Mouse (Mus musculus): Measurements from ENCODE around the gene Sod3. TPM values are rescaled to one million over a fixed set of nuclear protein-coding genes. Genes with fewer than 3 reads are reported as not detected.

Gene Sod3
- polyA plus RNA-seq, 1 experiment from 2014 or later = 1.4 TPM

DNA sequence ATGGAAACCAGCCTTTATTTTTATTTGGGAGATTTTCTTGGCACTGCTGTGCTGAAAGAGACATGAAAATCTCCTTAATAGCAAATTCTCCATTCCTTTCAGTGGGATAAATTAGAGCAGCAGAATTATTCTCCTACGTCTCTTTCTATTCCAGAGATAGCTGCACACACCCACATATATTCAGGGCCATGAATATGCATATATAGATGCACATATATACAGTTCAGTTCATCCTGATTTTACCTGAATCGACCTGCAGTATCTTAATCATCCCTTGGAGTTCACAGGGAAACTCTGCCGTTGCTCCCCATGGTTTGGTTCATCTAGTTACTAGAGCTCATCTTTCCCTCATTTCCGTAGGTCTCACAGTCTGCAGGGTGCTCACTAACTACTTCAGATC, 30.2 kb downstream of the Sod3 start:
- no peaks in the 10 kb centered on the region for H3K27me3 ChIP-seq (replicated peaks; ENCODE audit: control insufficient read depth, insufficient read depth, low read length)
- no peaks in the 10 kb centered on the region for H3K9me3 ChIP-seq (ENCODE audit: control insufficient read depth, low read length)
- no peaks in the 10 kb centered on the region for H3K36me3 ChIP-seq (ENCODE audit: control insufficient read depth, insufficient read depth)
- H3K4me1 ChIP-seq (replicated peaks; ENCODE audit: control insufficient read depth, insufficient read depth, low read length) = no peaks in the 10 kb centered on the region
- no peak overlapping the region for H3K4me2 ChIP-seq (ENCODE audit: low read length)
- H3K27ac ChIP-seq (ENCODE audit: low read length) = no peak overlapping the region
- 84% methylated on average over 4 of the region's 4 CpGs for WGBS
- no peak overlapping the region for H3K9ac ChIP-seq (replicated peaks; ENCODE audit: low read depth, low read length)
- no peak for ATAC-seq
- H3K4me3 ChIP-seq (replicated peaks; ENCODE audit: low read length) = no peak overlapping the region

DNA sequence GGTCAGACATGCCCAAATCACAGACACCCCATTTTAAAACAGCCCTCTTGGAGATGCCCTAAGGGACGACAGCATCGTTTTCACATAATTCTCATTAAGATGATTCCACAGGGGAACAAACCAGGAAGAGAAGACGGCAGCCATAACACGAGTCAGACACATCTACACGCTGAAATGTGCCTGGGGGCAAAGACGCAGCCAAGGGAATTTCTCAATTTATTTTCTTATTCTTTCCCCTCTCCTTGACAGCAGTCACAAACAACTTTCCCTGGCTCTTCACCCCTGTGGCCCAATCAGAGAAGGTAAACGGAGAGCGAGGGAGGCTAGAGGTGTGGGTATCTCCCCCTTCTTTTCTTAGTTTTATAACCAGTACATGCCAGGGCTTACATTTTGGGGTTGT, 40.8 kb downstream of the Sod3 start:
- WGBS = 77% methylated on average over 8 of the region's 8 CpGs
- ATAC-seq = no peak

GRCm38 (mm10) chr5:52408668-52409315, 45.2 kb downstream of the Sod3 start:
- WGBS = 61% methylated on average over 7 of the region's 7 CpGs
- H3K27ac ChIP-seq (ENCODE audit: low read length) = no peak overlapping the region
- H3K9me3 ChIP-seq (ENCODE audit: control insufficient read depth, low read length) = no peaks in the 10 kb centered on the region
- H3K4me1 ChIP-seq (replicated peaks; ENCODE audit: control insufficient read depth, insufficient read depth, low read length) = peaks cover 8% of the 10 kb centered on the region
- H3K27me3 ChIP-seq (replicated peaks; ENCODE audit: control insufficient read depth, insufficient read depth, low read length) = no peaks in the 10 kb centered on the region
- no peak overlapping the region for H3K4me2 ChIP-seq (ENCODE audit: low read length)
- H3K9ac ChIP-seq (replicated peaks; ENCODE audit: low read depth, low read length) = no peak overlapping the region
- ATAC-seq = peak; percentile 37; the same call in 1 of the 2 replicates
- H3K4me3 ChIP-seq (replicated peaks; ENCODE audit: low read length) = no peak overlapping the region
- no peaks in the 10 kb centered on the region for H3K36me3 ChIP-seq (ENCODE audit: control insufficient read depth, insufficient read depth)

More for the DNA sequence above, 40.8 kb downstream of the Sod3 start:
- no peak overlapping the region for H3K27ac ChIP-seq (ENCODE audit: low read length)
- no peak overlapping the region for H3K9ac ChIP-seq (replicated peaks; ENCODE audit: low read depth, low read length)
- H3K27me3 ChIP-seq (replicated peaks; ENCODE audit: control insufficient read depth, insufficient read depth, low read length) = no peaks in the 10 kb centered on the region
- H3K4me2 ChIP-seq (ENCODE audit: low read length) = no peak overlapping the region
- peaks cover 7% of the 10 kb centered on the region for H3K4me1 ChIP-seq (replicated peaks; ENCODE audit: control insufficient read depth, insufficient read depth, low read length)
- H3K36me3 ChIP-seq (ENCODE audit: control insufficient read depth, insufficient read depth) = 0 out of 2 replicates have a peak, but pooled peaks cover 2% of the 10 kb centered on the region
- H3K4me3 ChIP-seq (replicated peaks; ENCODE audit: low read length) = no peak overlapping the region
- no peaks in the 10 kb centered on the region for H3K9me3 ChIP-seq (ENCODE audit: control insufficient read depth, low read length)

DNA sequence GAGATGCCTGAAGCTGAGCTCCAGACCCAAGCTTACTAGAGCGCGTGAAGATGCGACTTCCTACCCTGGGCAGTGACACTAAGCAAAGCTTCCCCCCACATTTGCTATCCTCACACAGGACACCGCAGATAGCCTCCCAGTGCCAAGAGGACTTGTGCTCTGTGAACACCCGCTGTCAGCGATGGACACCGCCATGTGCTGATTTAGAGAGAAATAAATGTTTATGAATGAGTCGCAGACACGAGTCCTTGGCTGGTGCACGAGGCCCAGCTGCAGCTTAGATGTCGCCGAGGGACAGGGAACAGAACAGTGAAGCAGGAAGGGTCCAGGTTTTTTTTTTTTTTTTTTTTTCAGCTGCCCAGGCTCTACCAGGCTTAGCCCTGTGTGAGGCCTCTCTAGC, 46.6 kb downstream of the Sod3 start:
- no peaks in the 10 kb centered on the region for H3K9me3 ChIP-seq (ENCODE audit: control insufficient read depth, low read length)
- peaks cover 8% of the 10 kb centered on the region for H3K4me1 ChIP-seq (replicated peaks; ENCODE audit: control insufficient read depth, insufficient read depth, low read length)
- H3K4me3 ChIP-seq (replicated peaks; ENCODE audit: low read length) = no peak overlapping the region
- 78% methylated on average over 12 of the region's 12 CpGs for WGBS
- no peak overlapping the region for H3K4me2 ChIP-seq (ENCODE audit: low read length)
- ATAC-seq = no peak
- no peak overlapping the region for H3K27ac ChIP-seq (ENCODE audit: low read length)
- H3K36me3 ChIP-seq (ENCODE audit: control insufficient read depth, insufficient read depth) = no peaks in the 10 kb centered on the region
- H3K9ac ChIP-seq (replicated peaks; ENCODE audit: low read depth, low read length) = no peak overlapping the region
- no peaks in the 10 kb centered on the region for H3K27me3 ChIP-seq (replicated peaks; ENCODE audit: control insufficient read depth, insufficient read depth, low read length)

- Histone ChIP-seq H3K27ac (ENCODE audit: low read length) (no peak overlapping the region), H3K27me3 (replicated peaks; ENCODE audit: control insufficient read depth, insufficient read depth, low read length) (no peaks in the 10 kb centered on the region), H3K4me2 (ENCODE audit: low read length) (no peak overlapping the region), H3K36me3 (ENCODE audit: control insufficient read depth, insufficient read depth) (no peaks in the 10 kb centered on the region), H3K9ac (replicated peaks; ENCODE audit: low read depth, low read length) (no peak overlapping the region), H3K4me1 (replicated peaks; ENCODE audit: control insufficient read depth, insufficient read depth, low read length) (peaks cover 8% of the 10 kb centered on the region), H3K9me3 (ENCODE audit: control insufficient read depth, low read length) (no peaks in the 10 kb centered on the region), H3K4me3 (replicated peaks; ENCODE audit: low read length) (no peak overlapping the region)
- no peak for ATAC-seq
- WGBS = 66% methylated on average over 3 of the region's 3 CpGs
Measured at GRCm38 (mm10) chr5:52411567-52411966, 48.0 kb downstream of the Sod3 start.

DNA sequence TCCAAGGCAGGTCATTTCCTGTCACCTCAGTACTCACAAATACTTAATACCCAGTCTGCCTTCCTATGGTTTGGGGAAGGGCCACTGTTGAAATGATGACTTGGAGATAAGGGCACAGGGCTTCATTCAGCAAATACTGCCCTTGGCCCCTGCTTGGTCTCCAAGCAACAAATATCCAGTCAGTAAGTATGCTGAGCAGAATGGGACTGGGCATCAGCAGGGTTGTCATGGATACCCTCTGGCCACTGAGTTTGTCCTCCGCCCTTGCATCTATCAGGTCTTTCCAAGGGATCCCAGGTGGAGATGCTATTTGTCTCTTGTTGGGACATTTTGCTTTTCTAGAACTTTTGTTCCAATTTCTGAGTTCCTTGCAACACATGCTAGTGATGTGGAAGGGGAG, 51.6 kb downstream of the Sod3 start:
- Histone ChIP-seq H3K4me1 (replicated peaks; ENCODE audit: control insufficient read depth, insufficient read depth, low read length) (no peaks in the 10 kb centered on the region), H3K9ac (replicated peaks; ENCODE audit: low read depth, low read length) (no peak overlapping the region), H3K4me3 (replicated peaks; ENCODE audit: low read length) (no peak overlapping the region), H3K27me3 (replicated peaks; ENCODE audit: control insufficient read depth, insufficient read depth, low read length) (no peaks in the 10 kb centered on the region), H3K4me2 (ENCODE audit: low read length) (no peak overlapping the region), H3K9me3 (ENCODE audit: control insufficient read depth, low read length) (no peaks in the 10 kb centered on the region), H3K27ac (ENCODE audit: low read length) (no peak overlapping the region), H3K36me3 (ENCODE audit: control insufficient read depth, insufficient read depth) (no peaks in the 10 kb centered on the region)
- WGBS = 85% methylated on average over 1 of the region's 1 CpGs
- no peak for ATAC-seq

GRCm38 (mm10) chr5:52415917-52416316, 52.3 kb downstream of the Sod3 start:
- no peak overlapping the region for H3K4me2 ChIP-seq (ENCODE audit: low read length)
- ATAC-seq = no peak
- H3K9me3 ChIP-seq (ENCODE audit: control insufficient read depth, low read length) = no peaks in the 10 kb centered on the region
- 86% methylated on average over 6 of the region's 6 CpGs for WGBS
- no peak overlapping the region for H3K27ac ChIP-seq (ENCODE audit: low read length)
- no peak overlapping the region for H3K9ac ChIP-seq (replicated peaks; ENCODE audit: low read depth, low read length)
- H3K4me3 ChIP-seq (replicated peaks; ENCODE audit: low read length) = no peak overlapping the region
- no peaks in the 10 kb centered on the region for H3K4me1 ChIP-seq (replicated peaks; ENCODE audit: control insufficient read depth, insufficient read depth, low read length)
- H3K36me3 ChIP-seq (ENCODE audit: control insufficient read depth, insufficient read depth) = no peaks in the 10 kb centered on the region
- H3K27me3 ChIP-seq (replicated peaks; ENCODE audit: control insufficient read depth, insufficient read depth, low read length) = no peaks in the 10 kb centered on the region

DNA sequence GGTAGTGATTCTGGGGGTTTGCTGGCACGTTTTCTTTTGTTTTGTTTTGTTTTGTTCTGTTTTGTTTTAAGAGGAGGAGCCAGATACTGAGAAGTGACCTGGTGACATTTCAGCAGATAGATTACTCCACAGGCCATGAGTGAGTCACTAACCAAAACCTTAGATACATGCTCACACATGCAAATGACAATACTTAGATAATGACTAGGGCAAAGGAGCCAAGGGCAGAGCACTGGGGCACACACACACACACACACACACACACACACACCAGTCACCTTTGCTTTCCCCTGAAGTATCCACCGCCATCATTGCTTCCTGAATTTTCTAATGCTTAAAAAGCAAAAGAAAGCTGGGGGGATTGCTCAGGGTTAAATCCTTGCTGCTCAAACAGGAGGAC, 52.9 kb downstream of the Sod3 start:
- WGBS = 76% methylated on average over 2 of the region's 2 CpGs
- Histone ChIP-seq H3K27me3 (replicated peaks; ENCODE audit: control insufficient read depth, insufficient read depth, low read length) (no peaks in the 10 kb centered on the region), H3K4me2 (ENCODE audit: low read length) (no peak overlapping the region), H3K27ac (ENCODE audit: low read length) (no peak overlapping the region), H3K4me3 (replicated peaks; ENCODE audit: low read length) (no peak overlapping the region), H3K4me1 (replicated peaks; ENCODE audit: control insufficient read depth, insufficient read depth, low read length) (no peaks in the 10 kb centered on the region), H3K9me3 (ENCODE audit: control insufficient read depth, low read length) (no peaks in the 10 kb centered on the region), H3K36me3 (ENCODE audit: control insufficient read depth, insufficient read depth) (no peaks in the 10 kb centered on the region), H3K9ac (replicated peaks; ENCODE audit: low read depth, low read length) (no peak overlapping the region)
- ATAC-seq = no peak
